Mouse (Mus musculus) MEL (cell line): ENCODE results near the gene Pnpla3. TPM values are rescaled to one million over a fixed set of nuclear protein-coding genes. Genes with fewer than 3 reads are reported as not detected.

Source experiments
- DNase-seq: peaks from one replicate; pipeline ENCODE4 v3.0.0; 2011; ENCODE audit warnings: low read depth, low spot score
- H3K27ac ChIP-seq: 2 replicates; pipeline ENCODE4 v1.5.1; 2012; ENCODE audit warnings: low read depth, mild to moderate bottlenecking, control low read depth, low read length, moderate library complexity; ENCODE audit not compliant: control insufficient read depth
- H3K27me3 ChIP-seq, 2 experiments: fragments of 150-350 bp in 1 of 2; sonication (generic) in 1 of 2; 2 replicates each; pipeline ENCODE4 v1.6.1; 2012; ENCODE audit warnings: low read length in 2 of 2, mild to moderate bottlenecking in 2 of 2, improper control_type of control experiment in 1 of 2, moderate library complexity in 1 of 2; ENCODE audit not compliant: insufficient read depth in 2 of 2, control insufficient read depth in 1 of 2
- H3K36me3 ChIP-seq, 2 experiments: 2 replicates each; pipeline ENCODE4 v1.6.1; 2012 to 2014; ENCODE audit warnings: low read length in 2 of 2, improper control_type of control experiment in 1 of 2, inconsistent platforms in 1 of 2, mild to moderate bottlenecking in 1 of 2; ENCODE audit not compliant: insufficient read depth in 2 of 2, control insufficient read depth in 1 of 2
- H3K4me1 ChIP-seq, 2 experiments: fragments of 150-350 bp in 1 of 2; sonication (generic) in 1 of 2; 2 replicates each; pipeline ENCODE4 v1.6.1; 2012; ENCODE audit warnings: low read length in 2 of 2, improper control_type of control experiment in 1 of 2, mild to moderate bottlenecking in 1 of 2; ENCODE audit not compliant: insufficient read depth in 2 of 2, control insufficient read depth in 1 of 2
- H3K4me3 ChIP-seq, 2 experiments: fragments of 150-350 bp in 1 of 2; sonication (generic) in 1 of 2; 2 replicates each; pipeline ENCODE4 v1.5.1; 2012; ENCODE audit warnings: low read depth in 2 of 2, low read length in 2 of 2, mild to moderate bottlenecking in 2 of 2, moderate library complexity in 2 of 2, control low read depth in 1 of 2, improper control_type of control experiment in 1 of 2; ENCODE audit not compliant: control insufficient read depth in 1 of 2, insufficient read depth in 1 of 2
- H3K79me2 ChIP-seq: 2 replicates; pipeline ENCODE4 v1.6.1; 2012; ENCODE audit warnings: mild to moderate bottlenecking, low read length, moderate library complexity; ENCODE audit not compliant: control insufficient read depth, poor library complexity, insufficient read depth
- H3K9ac ChIP-seq: 2 replicates; pipeline ENCODE4 v1.6.1; 2012; ENCODE audit warnings: low read depth, mild to moderate bottlenecking, control low read depth, low read length, moderate library complexity; ENCODE audit not compliant: control insufficient read depth, poor library complexity, severe bottlenecking
- H3K9me3 ChIP-seq: fragments of 150-350 bp; sonication (generic); replicated peaks from 2 replicates; pipeline ENCODE4 v1.6.1; 2012; ENCODE audit warnings: mild to moderate bottlenecking, low read length, improper control_type of control experiment, moderate library complexity; ENCODE audit not compliant: insufficient read depth
- CHD1 ChIP-seq: IDR thresholded peaks from 2 replicates; pipeline ENCODE4 v1.6.1; 2012; ENCODE audit warnings: low read depth, mild to moderate bottlenecking, inconsistent platforms, low read length, improper control_type of control experiment
- CHD2 ChIP-seq: IDR thresholded peaks from 2 replicates; pipeline ENCODE4 v1.6.1; 2011; ENCODE audit warnings: low read length, improper control_type of control experiment
- CTCF ChIP-seq, 3 experiments: IDR thresholded peaks in 2 of 3; conservative IDR thresholded peaks in 1 of 3; 2 replicates each; pipeline ENCODE4 v1.5.1; 2011 to 2012; ENCODE audit warnings: low read length in 3 of 3, low read depth in 2 of 3, mild to moderate bottlenecking in 2 of 3, improper control_type of control experiment in 1 of 3, inconsistent platforms in 1 of 3, mixed read lengths in 1 of 3, moderate library complexity in 1 of 3; ENCODE audit not compliant: control insufficient read depth in 1 of 3, insufficient read depth in 1 of 3, poor library complexity in 1 of 3, severe bottlenecking in 1 of 3
- ELF1 ChIP-seq: IDR thresholded peaks from 2 replicates; pipeline ENCODE4 v1.6.1; 2014; ENCODE audit warnings: low read depth, mild to moderate bottlenecking, inconsistent platforms, low read length, improper control_type of control experiment, moderate library complexity
- GATA1 ChIP-seq: IDR thresholded peaks from 2 replicates; pipeline ENCODE4 v1.6.1; 2011; ENCODE audit warnings: low read depth, low read length, improper control_type of control experiment
- JUND ChIP-seq: IDR thresholded peaks from 2 replicates; pipeline ENCODE4 v1.6.1; 2011; ENCODE audit warnings: low read depth, mild to moderate bottlenecking, improper control_type of control experiment, low read length
- KAT2A ChIP-seq: conservative IDR thresholded peaks from 2 replicates; pipeline ENCODE4 v1.6.1; 2012; ENCODE audit warnings: low read depth, low read length, improper control_type of control experiment, inconsistent platforms
- MAFK ChIP-seq: IDR thresholded peaks from 2 replicates; pipeline ENCODE4 v1.6.1; 2011; ENCODE audit warnings: low read depth, mild to moderate bottlenecking, low read length, improper control_type of control experiment, borderline replicate concordance
- MYC ChIP-seq: IDR thresholded peaks from 2 replicates; pipeline ENCODE4 v1.6.1; 2011; ENCODE audit warnings: low read depth, mild to moderate bottlenecking, low read length, improper control_type of control experiment, moderate library complexity
- NRF1 ChIP-seq: IDR thresholded peaks from 2 replicates; pipeline ENCODE4 v1.6.1; 2014; ENCODE audit warnings: low read depth, mild to moderate bottlenecking, inconsistent platforms, low read length, improper control_type of control experiment, moderate library complexity; ENCODE audit not compliant: poor library complexity, insufficient read depth, severe bottlenecking
- POLR2AphosphoS2 ChIP-seq: IDR thresholded peaks from 2 replicates; pipeline ENCODE4 v1.6.1; 2011; ENCODE audit warnings: low read length, improper control_type of control experiment
- POLR2AphosphoS5 ChIP-seq: IDR thresholded peaks from 2 replicates; pipeline ENCODE4 v1.6.1; 2012; ENCODE audit warnings: low read depth, borderline replicate concordance, mild to moderate bottlenecking, inconsistent platforms, low read length, moderate library complexity, mixed read lengths
- RAD21 ChIP-seq: IDR thresholded peaks from 2 replicates; pipeline ENCODE4 v1.6.1; 2011; ENCODE audit warnings: mild to moderate bottlenecking, low read depth, low read length, improper control_type of control experiment
- RCOR1 ChIP-seq: IDR thresholded peaks from 2 replicates; pipeline ENCODE4 v1.6.1; 2012; ENCODE audit warnings: low read depth, mild to moderate bottlenecking, inconsistent platforms, low read length, improper control_type of control experiment
- SMC3 ChIP-seq: IDR thresholded peaks from 2 replicates; pipeline ENCODE4 v1.6.1; 2011; ENCODE audit warnings: low read depth, low read length, improper control_type of control experiment
- polyA plus RNA-seq, 2 experiments: library from polyadenylated mRNA; stranded (reverse) in 1 of 2; unstranded in 1 of 2; fragments of >175 nt in 1 of 2; fragments of >200 nt in 1 of 2; gene quantifications; 2 replicates each; pipeline versions ENCODE4 v1.2.1 to v1.2.4; 2012; ENCODE audit warnings: low replicate concordance in 2 of 2, low read depth in 1 of 2; ENCODE audit not compliant: insufficient read length in 2 of 2, insufficient read depth in 1 of 2, missing spikeins in 1 of 2
- total RNA-seq: library from RNA; depleted of rRNA; stranded (reverse); fragments of 300-350 nt; gene quantifications from 2 replicates; pipeline ENCODE4 v1.2.3, GENCODE M21; 2012

Gene Pnpla3
- total and polyA plus RNA-seq, 3 experiments, result not detected

DNA sequence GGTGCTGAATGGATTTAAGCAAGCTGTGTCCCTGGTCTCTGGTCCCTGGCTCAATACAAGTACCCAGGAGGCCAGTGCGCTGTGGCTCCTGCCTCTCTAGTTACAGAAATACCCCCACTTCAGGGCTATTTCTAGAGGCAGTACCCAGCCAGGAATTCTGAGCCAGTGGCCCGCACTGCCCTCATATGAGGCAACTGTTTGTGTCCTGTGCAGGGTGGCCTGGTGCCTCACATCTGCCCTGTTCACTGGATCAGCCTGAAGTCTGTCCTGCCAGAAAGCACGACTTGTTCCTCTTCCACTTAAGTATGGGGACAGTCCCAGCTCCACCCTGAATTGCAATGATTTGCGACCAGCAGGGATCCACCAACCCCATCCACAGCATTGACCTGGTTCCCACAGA is 34.2 kb upstream of the Pnpla3 start:
- H3K4me1 ChIP-seq, result no peaks in the 10 kb centered on the region
- H3K27ac ChIP-seq, result no peak overlapping the region
- no peak for TF ChIP-seq MAFK
- TF ChIP-seq CTCF (IDR thresholded peaks at IDR 0.05 in 2 of 3, conservative IDR thresholded peaks at IDR 0.05 in 1 of 3; ENCODE audit: control insufficient read depth in 1 of 3, insufficient read depth in 1 of 3, low read depth in 2 of 3, low read length in 3 of 3, poor library complexity in 1 of 3, severe bottlenecking in 1 of 3), result no peak
- TF ChIP-seq CHD2, result no peak
- no peak for TF ChIP-seq NRF1
- no peak for TF ChIP-seq CHD1
- TF ChIP-seq ELF1, result no peak
- no peak for TF ChIP-seq KAT2A
- TF ChIP-seq POLR2AphosphoS2, result no peak
- H3K27me3 ChIP-seq, result no peaks in the 10 kb centered on the region
- H3K9ac ChIP-seq, result no peak overlapping the region
- no peak for DNase-seq
- no peaks in the 10 kb centered on the region for H3K9me3 ChIP-seq
- no peaks in the 10 kb centered on the region for H3K36me3 ChIP-seq
- H3K79me2 ChIP-seq, result no peaks in the 10 kb centered on the region
- H3K4me3 ChIP-seq, result no peak overlapping the region

DNA sequence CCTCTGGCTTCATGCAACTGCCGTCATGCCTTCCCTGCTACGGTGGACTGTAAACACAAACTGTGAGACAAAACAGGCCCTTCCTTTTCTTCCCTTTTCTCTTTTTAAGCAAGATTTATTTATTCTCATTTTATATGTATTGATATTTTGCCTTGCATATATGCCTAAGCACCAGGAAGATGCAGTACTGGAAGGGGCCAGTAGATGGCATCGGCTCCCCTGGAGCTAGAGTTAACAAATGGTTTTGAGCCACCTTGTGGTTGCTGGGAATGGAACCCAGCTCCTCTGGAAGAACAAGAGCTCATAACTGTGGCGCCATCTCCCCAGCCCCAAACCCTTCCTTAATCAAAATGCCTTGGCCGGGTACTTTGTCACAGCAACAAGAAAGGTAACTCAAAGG is 32.2 kb upstream of the Pnpla3 start:
- no peaks in the 10 kb centered on the region for H3K36me3 ChIP-seq
- no peak overlapping the region for H3K4me3 ChIP-seq
- H3K9me3 ChIP-seq, result no peaks in the 10 kb centered on the region
- H3K9ac ChIP-seq, result no peak overlapping the region
- no peaks in the 10 kb centered on the region for H3K4me1 ChIP-seq
- no peaks in the 10 kb centered on the region for H3K79me2 ChIP-seq
- H3K27ac ChIP-seq, result no peak overlapping the region
- H3K27me3 ChIP-seq, result no peaks in the 10 kb centered on the region
- peak; percentile 63 for DNase-seq
- TF ChIP-seq CTCF (IDR thresholded peaks at IDR 0.05 in 2 of 3, conservative IDR thresholded peaks at IDR 0.05 in 1 of 3; ENCODE audit: control insufficient read depth in 1 of 3, insufficient read depth in 1 of 3, low read depth in 2 of 3, low read length in 3 of 3, poor library complexity in 1 of 3, severe bottlenecking in 1 of 3) (peak; percentile 52 to 74 (median 57)), JUND (no peak), SMC3 (peak; percentile 63), GATA1 (no peak), RAD21 (peak; percentile 43)

GRCm38 (mm10) chr15:84136473-84137415 is 30.9 kb upstream of the Pnpla3 start:
- no peak overlapping the region for H3K4me3 ChIP-seq
- no peaks in the 10 kb centered on the region for H3K4me1 ChIP-seq
- H3K36me3 ChIP-seq, result no peaks in the 10 kb centered on the region
- H3K79me2 ChIP-seq, result no peaks in the 10 kb centered on the region
- DNase-seq, result peak; percentile 5
- no peaks in the 10 kb centered on the region for H3K9me3 ChIP-seq
- no peak for TF ChIP-seq MYC
- TF ChIP-seq POLR2AphosphoS5, result no peak
- no peak for TF ChIP-seq RCOR1
- TF ChIP-seq, all 39 proteins: peak for 0
- Histone ChIP-seq H3K27me3 (no peaks in the 10 kb centered on the region), H3K9ac (no peak overlapping the region), H3K27ac (no peak overlapping the region)
